Mouse (Mus musculus): ENCODE measurements around the gene Dpp4.

DNA sequence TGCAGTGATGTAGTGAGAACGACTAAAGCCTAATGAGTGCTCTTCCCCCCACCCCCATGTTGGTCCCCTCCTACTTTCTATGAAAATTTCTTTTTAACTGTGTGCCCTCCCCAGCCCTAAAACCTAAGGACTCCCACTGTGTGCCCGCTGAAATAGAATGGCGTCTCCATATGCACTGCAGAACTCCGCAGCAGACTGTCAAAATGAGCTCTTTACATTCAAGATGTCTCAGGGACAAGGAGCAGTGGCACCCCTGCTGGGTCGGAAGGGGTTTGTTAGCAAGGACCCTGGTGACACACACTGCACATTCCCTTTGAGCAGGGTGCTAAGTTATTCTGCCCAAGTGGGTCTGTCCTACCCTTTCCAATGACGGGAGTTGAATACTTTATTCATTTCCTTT, 56.3 kb downstream of the Dpp4 start:
- TF ChIP-seq CTCF (IDR thresholded peaks at IDR 0.05; ENCODE audit: borderline replicate concordance, extremely low read depth, insufficient read depth, insufficient read length), result no peak
- no peak for TF ChIP-seq POLR2A (IDR thresholded peaks at IDR 0.05; ENCODE audit: borderline replicate concordance, extremely low read depth, insufficient read depth, insufficient read length, poor library complexity, severe bottlenecking)

Measured in brain, embryonic 14.5 days (tissue).